Mouse (Mus musculus) ES-E14 (cell line): ENCODE results near the gene Gm49486. TPM values are rescaled to one million over a fixed set of nuclear protein-coding genes. Genes with fewer than 3 reads are reported as not detected.

Experiments
- DNase-seq: peaks from one replicate; pipeline ENCODE4 v3.0.0-alpha.2; 2013; ENCODE audit warnings: low read depth, low spot score
- H3K27ac ChIP-seq: 2 replicates; pipeline ENCODE4 v1.5.1; 2012; ENCODE audit warnings: low read depth, mild to moderate bottlenecking, low read length, moderate library complexity, mixed read lengths; ENCODE audit not compliant: poor library complexity, insufficient read depth, severe bottlenecking
- H3K36me3 ChIP-seq: 2 replicates; pipeline ENCODE4 v1.6.1; 2012; ENCODE audit warnings: mild to moderate bottlenecking, low read length, moderate library complexity, mixed read lengths; ENCODE audit not compliant: control insufficient read depth, poor library complexity, insufficient read depth, severe bottlenecking
- H3K4me1 ChIP-seq, 2 experiments: fragments of 150-350 bp in 1 of 2; sonication (generic) in 1 of 2; 2 replicates each; pipeline ENCODE4 v1.6.1; 2012; ENCODE audit warnings: low read length in 2 of 2, mild to moderate bottlenecking in 1 of 2, mixed read lengths in 1 of 2; ENCODE audit not compliant: control insufficient read depth in 2 of 2, insufficient read depth in 2 of 2, poor library complexity in 1 of 2
- H3K4me3 ChIP-seq, 2 experiments: fragments of 150-350 bp in 1 of 2; sonication (generic) in 1 of 2; 2 replicates each; pipeline ENCODE4 v1.5.1; 2012; ENCODE audit warnings: low read length in 2 of 2, low read depth in 1 of 2, mild to moderate bottlenecking in 1 of 2, mixed read lengths in 1 of 2; ENCODE audit not compliant: insufficient read depth in 1 of 2, poor library complexity in 1 of 2, severe bottlenecking in 1 of 2
- H3K9ac ChIP-seq: 2 replicates; pipeline ENCODE4 v1.6.1; 2012; ENCODE audit warnings: low read depth, mild to moderate bottlenecking, low read length, mixed read lengths; ENCODE audit not compliant: poor library complexity, insufficient read depth, severe bottlenecking
- H3K9me3 ChIP-seq: fragments of 150-350 bp; sonication (generic); 2 replicates; pipeline ENCODE4 v1.6.1; 2012; ENCODE audit warnings: low read depth, mild to moderate bottlenecking, low read length; ENCODE audit not compliant: control insufficient read depth, insufficient read depth
- CHD2 ChIP-seq: IDR thresholded peaks from 2 replicates; pipeline ENCODE4 v1.6.1; 2014; ENCODE audit warnings: mild to moderate bottlenecking, low read depth, low read length, inconsistent platforms
- HCFC1 ChIP-seq: IDR thresholded peaks from 2 replicates; pipeline ENCODE4 v1.6.1; 2012; ENCODE audit warnings: low read length, inconsistent platforms, borderline replicate concordance; ENCODE audit not compliant: insufficient read depth
- MAFK ChIP-seq: IDR thresholded peaks from 2 replicates; pipeline ENCODE4 v1.6.1; 2014; ENCODE audit warnings: mild to moderate bottlenecking, low read depth, low read length, inconsistent platforms; ENCODE audit not compliant: insufficient read depth
- ZC3H11A ChIP-seq: IDR thresholded peaks from 2 replicates; pipeline ENCODE4 v1.6.1; 2012; ENCODE audit warnings: low read depth, mild to moderate bottlenecking, inconsistent platforms, low read length, borderline replicate concordance
- ZNF384 ChIP-seq: IDR thresholded peaks from 2 replicates; pipeline ENCODE4 v1.6.1; 2012; ENCODE audit warnings: low read depth, low read length, inconsistent platforms
- in situ Hi-C, 2 experiments: fragments of 600-800 bp; cut with MboI; formaldehyde crosslinking; loops; one replicate each; pipeline ENCODE4 v1.15.1; 2025; ENCODE audit warnings: low sequenced_read_pairs in 2 of 2, inconsistent platforms in 1 of 2; ENCODE audit not compliant: unreplicated experiment in 2 of 2
- total RNA-seq: library from RNA; depleted of rRNA; stranded (reverse); fragments of 300-350 nt; gene quantifications from 2 replicates; pipeline ENCODE4 v1.2.3, GENCODE M21; 2012

Gm49486 gene
- total RNA-seq, 1 experiment, result 0.36 TPM

- Histone ChIP-seq H3K9ac (peak overlapping the region; percentile 46), H3K4me1 (peaks cover 2% of the 10 kb centered on the region in 2 experiments; a peak in 2 of 4 replicates), H3K27ac (no peak overlapping the region), H3K9me3 (no peaks in the 10 kb centered on the region), H3K4me3 (peak overlapping the region; percentile 40 to 46; a peak in 2 of 4 replicates), H3K36me3 (no peaks in the 10 kb centered on the region)
- DNase-seq, result no peak
- no peak for TF ChIP-seq ZNF384
- TF ChIP-seq CHD2, result no peak
- no peak for TF ChIP-seq ZC3H11A
- no peak for TF ChIP-seq MAFK
- no peak for TF ChIP-seq HCFC1
- in situ Hi-C loops, result no loop called here
Measured at GRCm38 (mm10) chr15:79258521-79258920, 29.3 kb downstream of the Gm49486 start.

GRCm38 (mm10) chr15:79261095-79261725, 32.0 kb downstream of the Gm49486 start:
- peak overlapping the region; percentile 80 to 82 for H3K4me3 ChIP-seq
- no peak for TF ChIP-seq MAFK
- TF ChIP-seq HCFC1, result no peak
- no peak for TF ChIP-seq CHD2
- no peak for TF ChIP-seq ZNF384
- no peak for TF ChIP-seq ZC3H11A
- DNase-seq, result no peak
- peak overlapping the region; percentile 40 for H3K9ac ChIP-seq
- no peaks in the 10 kb centered on the region for H3K36me3 ChIP-seq
- no peak overlapping the region for H3K27ac ChIP-seq
- H3K4me1 ChIP-seq, result peaks cover 2% of the 10 kb centered on the region in 2 experiments; a peak in 2 of 4 replicates
- in situ Hi-C loops, result no loop called here
- H3K9me3 ChIP-seq, result no peaks in the 10 kb centered on the region

GRCm38 (mm10) chr15:79261757-79262156, 32.6 kb downstream of the Gm49486 start:
- in situ Hi-C loops, result no loop called here
- Histone ChIP-seq H3K4me3 (peak overlapping the region; percentile 80 to 82; a peak in 3 of 4 replicates), H3K9me3 (no peaks in the 10 kb centered on the region), H3K36me3 (no peaks in the 10 kb centered on the region), H3K4me1 (peaks cover 2% of the 10 kb centered on the region in 2 experiments; a peak in 2 of 4 replicates), H3K9ac (peak overlapping the region; percentile 40), H3K27ac (no peak overlapping the region; the same call in 1 of the 2 replicates)
- TF ChIP-seq MAFK (no peak), ZC3H11A (no peak), ZNF384 (no peak), CHD2 (no peak), HCFC1 (no peak)
- no peak for DNase-seq

GRCm38 (mm10) chr15:79262375-79262774, 33.2 kb downstream of the Gm49486 start:
- Histone ChIP-seq H3K27ac (no peak overlapping the region), H3K4me1 (peaks cover 2% of the 10 kb centered on the region in 2 experiments; a peak in 2 of 4 replicates), H3K9ac (no peak overlapping the region), H3K4me3 (no peak overlapping the region), H3K36me3 (no peaks in the 10 kb centered on the region), H3K9me3 (no peaks in the 10 kb centered on the region)
- DNase-seq, result no peak
- in situ Hi-C loops, result no loop called here
- TF ChIP-seq ZNF384 (no peak), CHD2 (no peak)

- DNase-seq, result no peak
- Histone ChIP-seq H3K4me3 (no peak overlapping the region), H3K4me1 (peaks cover 2% of the 10 kb centered on the region in 2 experiments; a peak in 2 of 4 replicates), H3K36me3 (no peaks in the 10 kb centered on the region), H3K9me3 (no peaks in the 10 kb centered on the region), H3K9ac (no peak overlapping the region), H3K27ac (no peak overlapping the region)
- in situ Hi-C loops, result no loop called here
- TF ChIP-seq ZNF384 (no peak), HCFC1 (no peak), CHD2 (no peak), MAFK (no peak), ZC3H11A (no peak)
Measured at GRCm38 (mm10) chr15:79262786-79263309, 33.7 kb downstream of the Gm49486 start.
